Mouse (Mus musculus): ENCODE data around the gene Tmtc4. TPM values are rescaled to one million over a fixed set of nuclear protein-coding genes. Genes with fewer than 3 reads are reported as not detected.

The Tmtc4 gene
- total RNA-seq, 2 experiments from 2014 or later, result 9.1 to 21.6 TPM

GRCm38 (mm10) chr14:122871841-122872580 is 111.8 kb downstream of the Tmtc4 start:
- no peak for DNase-seq

- peak; percentile 80 to 81 for DNase-seq
Measured at GRCm38 (mm10) chr14:122869831-122870230, 114.0 kb downstream of the Tmtc4 start.

Other genes starting within 250 kb of the Tmtc4 start
- gene Ggact, start 70.3 kb downstream of the Tmtc4 start, total RNA-seq (2021), result 10 to 100 TPM; 37.0 to 55.3 TPM

Data from adrenal gland, postnatal 36 days (tissue).